Mouse (Mus musculus) embryonic fibroblast, embryonic 13.5 days (primary cell): ENCODE results near the gene Krt9.

Source experiments
- CTCF ChIP-seq: IDR thresholded peaks from 2 replicates; pipeline ENCODE4 v1.5.1; 2011; ENCODE audit warnings: mild to moderate bottlenecking, control low read depth, low read length, moderate library complexity, borderline replicate concordance; ENCODE audit not compliant: insufficient read depth
- POLR2A ChIP-seq: IDR thresholded peaks from 2 replicates; pipeline ENCODE4 v1.6.1; 2011; ENCODE audit warnings: low read depth, mild to moderate bottlenecking, control low read depth, low read length, moderate library complexity

- TF ChIP-seq CTCF (no peak), POLR2A (no peak)
Measured at GRCm38 (mm10) chr11:100137693-100138092, 55.4 kb downstream of the Krt9 start.
